Comparison of ENCODE assay signal across 9 mouse cellular contexts in the genomic region with DNA sequence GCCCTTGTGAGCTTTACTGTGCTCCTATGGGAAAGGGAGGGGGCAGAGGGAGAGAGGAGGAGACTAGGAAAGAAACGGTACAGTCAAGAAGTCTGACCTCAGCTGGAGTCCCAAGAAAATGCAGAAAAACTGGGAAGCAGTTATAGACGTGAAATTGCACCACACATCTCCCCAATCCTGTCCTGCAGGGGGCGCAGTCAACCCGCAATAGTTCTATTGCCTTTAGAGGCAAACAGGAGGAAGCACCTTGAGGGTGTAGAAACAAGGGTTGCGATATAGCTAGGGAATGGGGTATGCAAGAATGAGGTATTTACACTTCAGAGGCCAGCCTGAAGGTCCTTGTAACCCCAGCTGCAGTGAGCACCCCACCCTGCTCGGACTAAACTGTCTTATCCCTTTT.
DNase-seq lines count a peak whose midpoint lies in the region; ATAC-seq and TF ChIP-seq lines count a peak whose summit lies in the region.
"Had no signal": no experiment of that assay in that cellular context is flagged by ENCODE, and none has a peak within 500 bp of the region (broad histone marks: within the 10 kb centered on the region; RNA-seq: fewer than 3 reads in every experiment).

No protein-coding gene starts in this region.

- ATAC-seq in heart, embryonic 11.5 days (replicated peaks; ENCODE audit: insufficient number of reproducible peaks, low FRiP score, low TSS enrichment) = no peak
- peak; percentile 99 for ATAC-seq in megakaryocyte progenitor cell, adult 5-6 weeks (replicated peaks; ENCODE audit: poor library complexity)

- no peak overlapping the region for H3K4me3 ChIP-seq in heart, embryonic 11.5 days (ENCODE audit: low read depth, low read length)
- no peak overlapping the region for H3K4me3 ChIP-seq in testis, adult 2 months (ENCODE audit: control insufficient read depth, low read depth, low read length)
- H3K4me3 ChIP-seq: megakaryocyte, embryonic 14.5 days had no signal

- intact Hi-C loops in gastrocnemius, postnatal 36 days (cut with DNase I) = loop anchor here (2.0 kb wide), 1 partner anchor 69 kb away; no protein-coding TSS in a partner anchor

- no peak overlapping the region for H3K27ac ChIP-seq in heart, embryonic 11.5 days (ENCODE audit: low read depth, low read length)
- H3K27ac ChIP-seq in testis, adult 2 months (ENCODE audit: control insufficient read depth, insufficient read depth, low read depth, low read length) = no peak overlapping the region

- H3K9ac ChIP-seq in heart, embryonic 11.5 days (ENCODE audit: low read depth, low read length) = no peak overlapping the region

- peak; percentile 55; the same call in 1 of the 2 replicates for TF ChIP-seq CTCF in testis, adult 2 months (IDR thresholded peaks at IDR 0.05; ENCODE audit: control insufficient read depth, insufficient read depth, insufficient replicate concordance, low read depth, low read length)

- H3K4me1 ChIP-seq in heart, embryonic 11.5 days (ENCODE audit: control insufficient read depth, insufficient read depth, low read length) = no peaks in the 10 kb centered on the region
- H3K4me1 ChIP-seq in testis, adult 2 months (ENCODE audit: control insufficient read depth, insufficient read depth, low read length) = no peaks in the 10 kb centered on the region

- WGBS in heart, embryonic 11.5 days (ENCODE audit: insufficient replicate concordance) = 15% methylated on average over 6 of the region's 6 CpGs

- no peak overlapping the region for H3K4me2 ChIP-seq in heart, embryonic 11.5 days

- H3K27me3 ChIP-seq in heart, embryonic 11.5 days (ENCODE audit: control insufficient read depth, insufficient read depth, low read length) = no peaks in the 10 kb centered on the region
- no peaks in the 10 kb centered on the region for H3K27me3 ChIP-seq in testis, adult 2 months (ENCODE audit: control insufficient read depth, insufficient read depth, low read length)

- no peaks in the 10 kb centered on the region for H3K9me3 ChIP-seq in heart, embryonic 11.5 days (replicated peaks; ENCODE audit: control insufficient read depth, low read length)

- TF ChIP-seq POLR2A in testis, adult 2 months (IDR thresholded peaks at IDR 0.05; ENCODE audit: control insufficient read depth, low read depth, low read length) = no peak

- no peaks in the 10 kb centered on the region for H3K36me3 ChIP-seq in heart, embryonic 11.5 days (ENCODE audit: control insufficient read depth, insufficient read depth, low read length)
- H3K36me3 ChIP-seq in testis, adult 2 months (ENCODE audit: control insufficient read depth, insufficient read depth, low read length) = no peaks in the 10 kb centered on the region

- peak; percentile 24 for DNase-seq in heart, adult 8-10 months (ENCODE audit: low spot score)
- peak; percentile 69 for DNase-seq in T-cell, adult 2 months (ENCODE audit: low spot score)
- peak; percentile 84 to 90 for DNase-seq in cerebellum, postnatal 14 days
- DNase-seq in gastrocnemius, postnatal 36 days = peak; percentile 32 to 40
- DNase-seq in layer of hippocampus, postnatal 10 days (ENCODE audit: low spot score in 2 of 2) = peak; percentile 75 to 81

Comparison
In these comparisons a context has a peak if more than half of its experiments do, and no peak if none do; other contexts are left out.
1. DNase-seq: peak in every context shown above with its lines; median percentile 87 in cerebellum, postnatal 14 days; 78 in layer of hippocampus, postnatal 10 days; 69 in T-cell, adult 2 months; 36 in gastrocnemius, postnatal 36 days; 24 in heart, adult 8-10 months.